Mouse (Mus musculus) embryonic facial prominence, embryonic 11.5 days (tissue): ENCODE data around the gene Clec1b. TPM values are rescaled to one million over a fixed set of nuclear protein-coding genes. Genes with fewer than 3 reads are reported as not detected.
A peak's percentile ranks its signal among the peaks of the same experiment; 100 is the strongest.

Source experiments
- ATAC-seq: fragments of 200-750 bp; cut with Nextera tagmentation; replicated peaks from 2 replicates; pipeline ENCODE4 v1.8.0; 2017; ENCODE audit warnings: low read depth; ENCODE audit not compliant: insufficient number of reproducible peaks, low FRiP score, low TSS enrichment
- DNase-seq: peaks from one replicate; pipeline ENCODE4 v3.0.0-alpha.2; 2015; ENCODE audit warnings: low spot score
- H3K27ac ChIP-seq: fragments of 300-500 bp; sonication (generic); replicated peaks from 2 replicates; pipeline ENCODE4 v1.5.1; 2014; ENCODE audit warnings: mild to moderate bottlenecking, low read depth, low read length, control low read depth
- H3K27me3 ChIP-seq: fragments of 300-500 bp; sonication (generic); 2 replicates; pipeline ENCODE4 v1.6.1; 2014; ENCODE audit warnings: mild to moderate bottlenecking, low read length, moderate library complexity, mixed read lengths; ENCODE audit not compliant: control insufficient read depth, insufficient read depth
- H3K36me3 ChIP-seq: fragments of 300-500 bp; sonication (generic); replicated peaks from 2 replicates; pipeline ENCODE4 v1.6.1; 2014; ENCODE audit warnings: low read depth, mild to moderate bottlenecking, low read length, moderate library complexity, mixed read lengths; ENCODE audit not compliant: control insufficient read depth, insufficient read depth
- H3K4me1 ChIP-seq: fragments of 300-500 bp; sonication (generic); 2 replicates; pipeline ENCODE4 v1.6.1; 2014; ENCODE audit warnings: low read length, mixed read lengths; ENCODE audit not compliant: control insufficient read depth, insufficient read depth
- H3K4me2 ChIP-seq: fragments of 300-500 bp; sonication (generic); 2 replicates; pipeline ENCODE4 v1.6.1; 2014; ENCODE audit warnings: low read depth, mild to moderate bottlenecking, control low read depth, low read length, moderate library complexity
- H3K4me3 ChIP-seq: fragments of 300-500 bp; sonication (generic); 2 replicates; pipeline ENCODE4 v1.5.1; 2014; ENCODE audit warnings: low read depth, low read length, control low read depth
- H3K9ac ChIP-seq: fragments of 300-500 bp; sonication (generic); replicated peaks from 2 replicates; pipeline ENCODE4 v1.6.1; 2014; ENCODE audit warnings: mild to moderate bottlenecking, control low read depth, low read length
- H3K9me3 ChIP-seq: fragments of 300-500 bp; sonication (generic); replicated peaks from 2 replicates; pipeline ENCODE4 v1.6.1; 2016; ENCODE audit warnings: mild to moderate bottlenecking, low read length, inconsistent platforms, mixed read lengths; ENCODE audit not compliant: control insufficient read depth
- WGBS: fragments of 180-500 bp; shearing (Covaris S2); extraction: QIAGEN DNeasy Blood & Tissue Kit; methylation state at CpG from one replicate; pipeline ENCODE4 v1.1.7; 2014; 5-methylcytosine and 5-hydroxymethylcytosine counted together
- polyA plus RNA-seq: library from polyadenylated mRNA; unstranded; fragments of >200 nt; fragmentation: Nextera tagmentation; extraction: Ambion mirVana; gene quantifications from 2 replicates; pipeline ENCODE4 v1.2.1, GENCODE M21; 2014

Clec1b gene
- polyA plus RNA-seq, 1 experiment from 2014 or later: 10.7 TPM

- Histone ChIP-seq H3K36me3 (no peaks in the 10 kb centered on the region), H3K27me3 (no peaks in the 10 kb centered on the region), H3K27ac (no peak overlapping the region), H3K9ac (no peak overlapping the region), H3K9me3 (no peaks in the 10 kb centered on the region), H3K4me3 (no peak overlapping the region), H3K4me1 (no peaks in the 10 kb centered on the region), H3K4me2 (no peak overlapping the region)
- WGBS: 86% methylated on average over 2 of the region's 2 CpGs
- DNase-seq (no peak), ATAC-seq (no peak)
Observed at GRCm38 (mm10) chr6:129438033-129438432, 40.9 kb downstream of the Clec1b start.

DNA sequence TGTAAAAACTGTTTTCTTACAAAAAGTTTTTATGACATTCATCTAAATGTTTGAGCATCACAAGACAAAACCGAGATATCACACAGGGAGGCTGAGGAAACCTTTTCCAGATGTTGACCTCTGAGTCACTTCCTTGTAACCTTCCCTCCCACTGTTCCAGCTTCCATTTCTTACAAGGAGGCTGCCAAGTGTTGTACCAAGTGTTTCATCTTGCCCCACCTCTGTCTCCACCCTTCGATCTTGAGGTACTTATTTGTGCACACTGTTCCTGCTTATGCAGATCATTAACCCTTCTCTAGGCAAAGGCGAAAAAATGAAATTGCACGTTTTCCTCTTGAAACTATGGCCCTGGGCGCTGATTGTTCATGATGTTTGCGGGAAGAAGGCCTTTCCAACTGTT lies 52.6 kb downstream of the Clec1b start:
- no peak for ATAC-seq
- Histone ChIP-seq H3K27me3 (no peaks in the 10 kb centered on the region), H3K4me1 (no peaks in the 10 kb centered on the region), H3K4me2 (no peak overlapping the region), H3K9me3 (no peaks in the 10 kb centered on the region), H3K9ac (no peak overlapping the region), H3K27ac (no peak overlapping the region), H3K4me3 (no peak overlapping the region), H3K36me3 (no peaks in the 10 kb centered on the region)
- WGBS: 65% methylated on average over 6 of the region's 6 CpGs
- peak; percentile 12 for DNase-seq

- H3K9me3 ChIP-seq: no peaks in the 10 kb centered on the region
- H3K27ac ChIP-seq: no peak within 1 kb of the TSS
- ATAC-seq (no peak), DNase-seq (peak; percentile 22)
- H3K9ac ChIP-seq: 0 out of 2 replicates have a peak within 1 kb of the TSS, but pooled peaks have one; percentile 6
- H3K4me1 ChIP-seq: no peaks in the 10 kb centered on the region
- WGBS: 58% methylated on average over 13 of the region's 13 CpGs
- H3K4me3 ChIP-seq: no peak within 1 kb of the TSS
- H3K36me3 ChIP-seq: no peaks in the 10 kb centered on the region
- no peaks in the 10 kb centered on the region for H3K27me3 ChIP-seq
- H3K4me2 ChIP-seq: no peak within 1 kb of the TSS
Observed at GRCm38 (mm10) chr6:129451411-129452039, 54.4 kb downstream of the Clec1b start, which contains the start of gene Clec1a. Clec1a (minus strand) TSS chr6:129452000.

Other genes starting within 250 kb of the Clec1b start
- gene Clec2d, start 216.7 kb upstream of the Clec1b start, polyA plus RNA-seq: not detected in 2 replicates
- 0.27 and 0.29 TPM in 2 replicates for gene Cd69, start 121.9 kb upstream of the Clec1b start, polyA plus RNA-seq
- not detected in 2 replicates for gene 4922502D21Rik, start 65.5 kb upstream of the Clec1b start, polyA plus RNA-seq
- gene Clec12a, start 54.6 kb upstream of the Clec1b start, polyA plus RNA-seq: 0.54 and 0.91 TPM in 2 replicates
- gene Clec12b, start 11.4 kb upstream of the Clec1b start, polyA plus RNA-seq: not detected in 2 replicates
- 0.13 and 0.15 TPM in 2 replicates for gene Clec9a, start 11.6 kb downstream of the Clec1b start, polyA plus RNA-seq
- 0.49 and 1.5 TPM in 2 replicates for gene Clec1a, start 54.7 kb downstream of the Clec1b start, polyA plus RNA-seq
- gene Olr1, start 109.9 kb downstream of the Clec1b start, polyA plus RNA-seq: 0.36 TPM in 1 of 2 replicates, not detected in the other
- not detected in 2 replicates for gene Tmem52b, start 115.3 kb downstream of the Clec1b start, polyA plus RNA-seq
- gene Gabarapl1, start 135.9 kb downstream of the Clec1b start, polyA plus RNA-seq: 17.5 and 19.4 TPM in 2 replicates
- not detected in 2 replicates for gene Klre1, start 180.6 kb downstream of the Clec1b start, polyA plus RNA-seq
- not detected in 2 replicates for gene Klrd1, start 194.5 kb downstream of the Clec1b start, polyA plus RNA-seq
- 0.08 TPM in 1 of 2 replicates, not detected in the other for gene Klrk1, start 226.6 kb downstream of the Clec1b start, polyA plus RNA-seq
- not detected in 2 replicates for gene Klrc3, start 246.0 kb downstream of the Clec1b start, polyA plus RNA-seq